Mouse (Mus musculus) MEL (cell line): ENCODE results near the gene Gm20388. TPM values are rescaled to one million over a fixed set of nuclear protein-coding genes. Genes with fewer than 3 reads are reported as not detected.

Experiments used
- DNase-seq: peaks from one replicate; pipeline ENCODE4 v3.0.0; 2011; ENCODE audit warnings: low read depth, low spot score
- H3K27ac ChIP-seq: 2 replicates; pipeline ENCODE4 v1.5.1; 2012; ENCODE audit warnings: low read depth, mild to moderate bottlenecking, control low read depth, low read length, moderate library complexity; ENCODE audit not compliant: control insufficient read depth
- H3K27me3 ChIP-seq, 2 experiments: fragments of 150-350 bp in 1 of 2; sonication (generic) in 1 of 2; 2 replicates each; pipeline ENCODE4 v1.6.1; 2012; ENCODE audit warnings: low read length in 2 of 2, mild to moderate bottlenecking in 2 of 2, improper control_type of control experiment in 1 of 2, moderate library complexity in 1 of 2; ENCODE audit not compliant: insufficient read depth in 2 of 2, control insufficient read depth in 1 of 2
- H3K36me3 ChIP-seq, 2 experiments: 2 replicates each; pipeline ENCODE4 v1.6.1; 2012 to 2014; ENCODE audit warnings: low read length in 2 of 2, improper control_type of control experiment in 1 of 2, inconsistent platforms in 1 of 2, mild to moderate bottlenecking in 1 of 2; ENCODE audit not compliant: insufficient read depth in 2 of 2, control insufficient read depth in 1 of 2
- H3K4me1 ChIP-seq, 2 experiments: fragments of 150-350 bp in 1 of 2; sonication (generic) in 1 of 2; 2 replicates each; pipeline ENCODE4 v1.6.1; 2012; ENCODE audit warnings: low read length in 2 of 2, improper control_type of control experiment in 1 of 2, mild to moderate bottlenecking in 1 of 2; ENCODE audit not compliant: insufficient read depth in 2 of 2, control insufficient read depth in 1 of 2
- H3K4me3 ChIP-seq, 2 experiments: fragments of 150-350 bp in 1 of 2; sonication (generic) in 1 of 2; 2 replicates each; pipeline ENCODE4 v1.5.1; 2012; ENCODE audit warnings: low read depth in 2 of 2, low read length in 2 of 2, mild to moderate bottlenecking in 2 of 2, moderate library complexity in 2 of 2, control low read depth in 1 of 2, improper control_type of control experiment in 1 of 2; ENCODE audit not compliant: control insufficient read depth in 1 of 2, insufficient read depth in 1 of 2
- H3K79me2 ChIP-seq: 2 replicates; pipeline ENCODE4 v1.6.1; 2012; ENCODE audit warnings: mild to moderate bottlenecking, low read length, moderate library complexity; ENCODE audit not compliant: control insufficient read depth, poor library complexity, insufficient read depth
- H3K9ac ChIP-seq: 2 replicates; pipeline ENCODE4 v1.6.1; 2012; ENCODE audit warnings: low read depth, mild to moderate bottlenecking, control low read depth, low read length, moderate library complexity; ENCODE audit not compliant: control insufficient read depth, poor library complexity, severe bottlenecking
- H3K9me3 ChIP-seq: fragments of 150-350 bp; sonication (generic); replicated peaks from 2 replicates; pipeline ENCODE4 v1.6.1; 2012; ENCODE audit warnings: mild to moderate bottlenecking, low read length, improper control_type of control experiment, moderate library complexity; ENCODE audit not compliant: insufficient read depth
- BHLHE40 ChIP-seq: IDR thresholded peaks from 2 replicates; pipeline ENCODE4 v1.6.1; 2012; ENCODE audit warnings: low read depth, mild to moderate bottlenecking, inconsistent platforms, low read length, improper control_type of control experiment, borderline replicate concordance
- CHD1 ChIP-seq: IDR thresholded peaks from 2 replicates; pipeline ENCODE4 v1.6.1; 2012; ENCODE audit warnings: low read depth, mild to moderate bottlenecking, inconsistent platforms, low read length, improper control_type of control experiment
- CHD2 ChIP-seq: IDR thresholded peaks from 2 replicates; pipeline ENCODE4 v1.6.1; 2011; ENCODE audit warnings: low read length, improper control_type of control experiment
- CTCF ChIP-seq, 3 experiments: IDR thresholded peaks in 2 of 3; conservative IDR thresholded peaks in 1 of 3; 2 replicates each; pipeline ENCODE4 v1.5.1; 2011 to 2012; ENCODE audit warnings: low read length in 3 of 3, low read depth in 2 of 3, mild to moderate bottlenecking in 2 of 3, improper control_type of control experiment in 1 of 3, inconsistent platforms in 1 of 3, mixed read lengths in 1 of 3, moderate library complexity in 1 of 3; ENCODE audit not compliant: control insufficient read depth in 1 of 3, insufficient read depth in 1 of 3, poor library complexity in 1 of 3, severe bottlenecking in 1 of 3
- E2F4 ChIP-seq: IDR thresholded peaks from 2 replicates; pipeline ENCODE4 v1.6.1; 2011; ENCODE audit warnings: low read depth, low read length, improper control_type of control experiment, borderline replicate concordance
- ELF1 ChIP-seq: IDR thresholded peaks from 2 replicates; pipeline ENCODE4 v1.6.1; 2014; ENCODE audit warnings: low read depth, mild to moderate bottlenecking, inconsistent platforms, low read length, improper control_type of control experiment, moderate library complexity
- EP300 ChIP-seq, 2 experiments: IDR thresholded peaks; 2 replicates each; pipeline ENCODE4 v1.6.1; 2011; ENCODE audit warnings: improper control_type of control experiment in 2 of 2, low read length in 2 of 2, low read depth in 1 of 2, mild to moderate bottlenecking in 1 of 2
- ETS1 ChIP-seq: IDR thresholded peaks from 2 replicates; pipeline ENCODE4 v1.6.1; 2012; ENCODE audit warnings: low read depth, mild to moderate bottlenecking, inconsistent platforms, low read length, improper control_type of control experiment, moderate library complexity
- GABPA ChIP-seq: IDR thresholded peaks from 2 replicates; pipeline ENCODE4 v1.6.1; 2012; ENCODE audit warnings: low read depth, mild to moderate bottlenecking, inconsistent platforms, low read length, improper control_type of control experiment, moderate library complexity
- GATA1 ChIP-seq: IDR thresholded peaks from 2 replicates; pipeline ENCODE4 v1.6.1; 2011; ENCODE audit warnings: low read depth, low read length, improper control_type of control experiment
- HCFC1 ChIP-seq: IDR thresholded peaks from 2 replicates; pipeline ENCODE4 v1.6.1; 2012; ENCODE audit warnings: low read depth, mild to moderate bottlenecking, inconsistent platforms, low read length, improper control_type of control experiment, moderate library complexity
- JUND ChIP-seq: IDR thresholded peaks from 2 replicates; pipeline ENCODE4 v1.6.1; 2011; ENCODE audit warnings: low read depth, mild to moderate bottlenecking, improper control_type of control experiment, low read length
- KAT2A ChIP-seq: conservative IDR thresholded peaks from 2 replicates; pipeline ENCODE4 v1.6.1; 2012; ENCODE audit warnings: low read depth, low read length, improper control_type of control experiment, inconsistent platforms
- MAFK ChIP-seq: IDR thresholded peaks from 2 replicates; pipeline ENCODE4 v1.6.1; 2011; ENCODE audit warnings: low read depth, mild to moderate bottlenecking, low read length, improper control_type of control experiment, borderline replicate concordance
- MAX ChIP-seq: IDR thresholded peaks from 2 replicates; pipeline ENCODE4 v1.6.1; 2011; ENCODE audit warnings: low read length, improper control_type of control experiment
- MAZ ChIP-seq: IDR thresholded peaks from 2 replicates; pipeline ENCODE4 v1.6.1; 2012; ENCODE audit warnings: low read depth, mild to moderate bottlenecking, inconsistent platforms, low read length, improper control_type of control experiment
- MEF2A ChIP-seq: IDR thresholded peaks from 2 replicates; pipeline ENCODE4 v1.6.1; 2014; ENCODE audit warnings: low read depth, mild to moderate bottlenecking, inconsistent platforms, low read length, improper control_type of control experiment; ENCODE audit not compliant: poor library complexity, insufficient replicate concordance, severe bottlenecking; ENCODE audit errors: extremely low read depth
- MXI1 ChIP-seq: IDR thresholded peaks from 2 replicates; pipeline ENCODE4 v1.6.1; 2011; ENCODE audit warnings: mild to moderate bottlenecking, low read depth, low read length, improper control_type of control experiment
- MYB ChIP-seq: IDR thresholded peaks from 2 replicates; pipeline ENCODE4 v1.6.1; 2011; ENCODE audit warnings: mild to moderate bottlenecking, low read depth, low read length, improper control_type of control experiment
- MYC ChIP-seq: IDR thresholded peaks from 2 replicates; pipeline ENCODE4 v1.6.1; 2011; ENCODE audit warnings: low read depth, mild to moderate bottlenecking, low read length, improper control_type of control experiment, moderate library complexity
- NELFE ChIP-seq: IDR thresholded peaks from 2 replicates; pipeline ENCODE4 v1.6.1; 2011; ENCODE audit warnings: low read depth, low read length, improper control_type of control experiment
- NRF1 ChIP-seq: IDR thresholded peaks from 2 replicates; pipeline ENCODE4 v1.6.1; 2014; ENCODE audit warnings: low read depth, mild to moderate bottlenecking, inconsistent platforms, low read length, improper control_type of control experiment, moderate library complexity; ENCODE audit not compliant: poor library complexity, insufficient read depth, severe bottlenecking
- POLR2A ChIP-seq, 2 experiments: IDR thresholded peaks; 2 replicates each; pipeline ENCODE4 v1.6.1; 2011 to 2012; ENCODE audit warnings: low read length in 2 of 2, mild to moderate bottlenecking in 2 of 2, control low read depth in 1 of 2, improper control_type of control experiment in 1 of 2, low read depth in 1 of 2, moderate library complexity in 1 of 2; ENCODE audit not compliant: control insufficient read depth in 1 of 2, insufficient read depth in 1 of 2, poor library complexity in 1 of 2
- POLR2AphosphoS2 ChIP-seq: IDR thresholded peaks from 2 replicates; pipeline ENCODE4 v1.6.1; 2011; ENCODE audit warnings: low read length, improper control_type of control experiment
- POLR2AphosphoS5 ChIP-seq: IDR thresholded peaks from 2 replicates; pipeline ENCODE4 v1.6.1; 2012; ENCODE audit warnings: low read depth, borderline replicate concordance, mild to moderate bottlenecking, inconsistent platforms, low read length, moderate library complexity, mixed read lengths
- RAD21 ChIP-seq: IDR thresholded peaks from 2 replicates; pipeline ENCODE4 v1.6.1; 2011; ENCODE audit warnings: mild to moderate bottlenecking, low read depth, low read length, improper control_type of control experiment
- RCOR1 ChIP-seq: IDR thresholded peaks from 2 replicates; pipeline ENCODE4 v1.6.1; 2012; ENCODE audit warnings: low read depth, mild to moderate bottlenecking, inconsistent platforms, low read length, improper control_type of control experiment
- SIN3A ChIP-seq: IDR thresholded peaks from 2 replicates; pipeline ENCODE4 v1.6.1; 2012; ENCODE audit warnings: low read length, improper control_type of control experiment, inconsistent platforms
- SMC3 ChIP-seq: IDR thresholded peaks from 2 replicates; pipeline ENCODE4 v1.6.1; 2011; ENCODE audit warnings: low read depth, low read length, improper control_type of control experiment
- TBP ChIP-seq: IDR thresholded peaks from 2 replicates; pipeline ENCODE4 v1.8.0; 2011; ENCODE audit warnings: low read depth, low read length, improper control_type of control experiment
- TCF12 ChIP-seq: IDR thresholded peaks from 2 replicates; pipeline ENCODE4 v1.6.1; 2014; ENCODE audit warnings: low read depth, mild to moderate bottlenecking, inconsistent platforms, low read length, improper control_type of control experiment, moderate library complexity
- UBTF ChIP-seq: IDR thresholded peaks from 2 replicates; pipeline ENCODE4 v1.6.1; 2012; ENCODE audit warnings: low read depth, mild to moderate bottlenecking, inconsistent platforms, low read length, improper control_type of control experiment, moderate library complexity, borderline replicate concordance; ENCODE audit not compliant: insufficient read depth
- USF1 ChIP-seq: IDR thresholded peaks from 2 replicates; pipeline ENCODE4 v1.6.1; 2014; ENCODE audit warnings: low read depth, mild to moderate bottlenecking, inconsistent platforms, low read length, improper control_type of control experiment, moderate library complexity
- USF2 ChIP-seq, 2 experiments: IDR thresholded peaks; 2 replicates each; pipeline ENCODE4 v1.6.1; 2011 to 2012; ENCODE audit warnings: improper control_type of control experiment in 2 of 2, low read length in 2 of 2, borderline replicate concordance in 1 of 2, inconsistent platforms in 1 of 2, low read depth in 1 of 2, mild to moderate bottlenecking in 1 of 2; ENCODE audit not compliant: insufficient read depth in 1 of 2
- ZC3H11A ChIP-seq: IDR thresholded peaks from 2 replicates; pipeline ENCODE4 v1.6.1; 2012; ENCODE audit warnings: low read depth, mild to moderate bottlenecking, inconsistent platforms, low read length, improper control_type of control experiment
- ZMIZ1 ChIP-seq: IDR thresholded peaks from 2 replicates; pipeline ENCODE4 v1.6.1; 2012; ENCODE audit warnings: low read depth, mild to moderate bottlenecking, inconsistent platforms, low read length, improper control_type of control experiment, moderate library complexity
- ZNF384 ChIP-seq: IDR thresholded peaks from 2 replicates; pipeline ENCODE4 v1.6.1; 2012; ENCODE audit warnings: low read depth, mild to moderate bottlenecking, inconsistent platforms, low read length, improper control_type of control experiment
- polyA plus RNA-seq, 2 experiments: library from polyadenylated mRNA; stranded (reverse) in 1 of 2; unstranded in 1 of 2; fragments of >175 nt in 1 of 2; fragments of >200 nt in 1 of 2; gene quantifications; 2 replicates each; pipeline versions ENCODE4 v1.2.1 to v1.2.4; 2012; ENCODE audit warnings: low replicate concordance in 2 of 2, low read depth in 1 of 2; ENCODE audit not compliant: insufficient read length in 2 of 2, insufficient read depth in 1 of 2, missing spikeins in 1 of 2
- total RNA-seq: library from RNA; depleted of rRNA; stranded (reverse); fragments of 300-350 nt; gene quantifications from 2 replicates; pipeline ENCODE4 v1.2.3, GENCODE M21; 2012

The Gm20388 gene
- total and polyA plus RNA-seq, 3 experiments = 11.1 to 17.8 TPM; not detected in 1

- DNase-seq = peak; percentile 97
- H3K9me3 ChIP-seq = no peaks in the 10 kb centered on the region
- peaks cover 20% of the 10 kb centered on the region for H3K79me2 ChIP-seq
- peak overlapping the region; percentile 58 to 61 for H3K4me3 ChIP-seq
- H3K27ac ChIP-seq = peak overlapping the region; percentile 79
- H3K36me3 ChIP-seq = peaks cover 0 to 17% of the 10 kb centered on the region in 2 experiments; a peak in 2 of 4 replicates
- H3K9ac ChIP-seq = peak overlapping the region; percentile 72
- H3K4me1 ChIP-seq = peaks cover 0 to 22% of the 10 kb centered on the region in 2 experiments; a peak in 3 of 4 replicates
- no peaks in the 10 kb centered on the region for H3K27me3 ChIP-seq
- TF ChIP-seq USF2 (IDR thresholded peaks at IDR 0.05; ENCODE audit: borderline replicate concordance in 1 of 2, insufficient read depth in 1 of 2, low read depth in 1 of 2, low read length in 2 of 2) (no peak), GABPA (no peak), GATA1 (no peak), ELF1 (peak; percentile 50), POLR2A (IDR thresholded peaks at IDR 0.05; ENCODE audit: control insufficient read depth in 1 of 2, insufficient read depth in 1 of 2, low read depth in 1 of 2, low read length in 2 of 2, poor library complexity in 1 of 2) (peak; percentile 63 to 68), MEF2A (no peak), ETS1 (0 out of 2 replicates have a peak, but pooled peaks have one; percentile 56), USF1 (0 out of 2 replicates have a peak, but pooled peaks have one; percentile 16), SMC3 (no peak), NELFE (peak; percentile 66; the same call in 1 of the 2 replicates), MAFK (no peak), E2F4 (peak; percentile 91; the same call in 1 of the 2 replicates), POLR2AphosphoS5 (no peak), ZMIZ1 (peak; percentile 63; the same call in 1 of the 2 replicates), ZC3H11A (no peak), MAX (peak; percentile 77; the same call in 1 of the 2 replicates), BHLHE40 (no peak), MAZ (peak; percentile 42; the same call in 1 of the 2 replicates), SIN3A (peak; percentile 89), UBTF (no peak), MYC (peak; percentile 40; the same call in 1 of the 2 replicates), NRF1 (no peak), KAT2A (no peak; the same call in 1 of the 2 replicates), RCOR1 (no peak), JUND (no peak), RAD21 (no peak), CTCF (IDR thresholded peaks at IDR 0.05 in 2 of 3, conservative IDR thresholded peaks at IDR 0.05 in 1 of 3; ENCODE audit: control insufficient read depth in 1 of 3, insufficient read depth in 1 of 3, low read depth in 2 of 3, low read length in 3 of 3, poor library complexity in 1 of 3, severe bottlenecking in 1 of 3) (no peak), TBP (peak; percentile 70; the same call in 1 of the 2 replicates), CHD1 (no peak), HCFC1 (peak; percentile 64), MXI1 (peak; percentile 71), MYB (no peak), EP300 (IDR thresholded peaks at IDR 0.05; ENCODE audit: low read depth in 1 of 2, low read length in 2 of 2) (no peak), TCF12 (peak; percentile 29; the same call in 1 of the 2 replicates), CHD2 (peak; percentile 40; the same call in 1 of the 2 replicates), POLR2AphosphoS2 (peak; percentile 36; the same call in 1 of the 2 replicates), ZNF384 (no peak)
Observed at GRCm38 (mm10) chr8:121947753-121948141, 2037.1 kb downstream of the Gm20388 start.
